Mouse (Mus musculus) kidney, adult 8-10 months (tissue): Measurements from ENCODE around the gene Gng5.

Experiments
- DNase-seq, 2 experiments: peaks; one replicate each; pipeline ENCODE4 v3.0.0; 2022

The Gng5 gene

GRCm38 (mm10) chr3:146543632-146544031 is 44.0 kb downstream of the Gng5 start:
- no peak for DNase-seq

- no peak for DNase-seq
Measured at GRCm38 (mm10) chr3:146554816-146555215, 55.2 kb downstream of the Gng5 start.
